Mouse (Mus musculus) small intestine, adult 2 months (tissue): ENCODE results near the gene Meis2.

Experiments used
- CTCF ChIP-seq: fragments of 200-500 bp; IDR thresholded peaks from 2 replicates; pipeline ENCODE4 v1.5.1; 2012; ENCODE audit warnings: low read depth, mild to moderate bottlenecking, control low read depth, inconsistent platforms, low read length, moderate library complexity, mixed read lengths; ENCODE audit not compliant: insufficient replicate concordance, insufficient read length; ENCODE audit errors: extremely low read depth
- POLR2A ChIP-seq: fragments of 200-500 bp; IDR thresholded peaks from 2 replicates; pipeline ENCODE4 v1.6.1; 2012; ENCODE audit warnings: low read depth, mild to moderate bottlenecking, control low read depth, inconsistent platforms, low read length, moderate library complexity

DNA sequence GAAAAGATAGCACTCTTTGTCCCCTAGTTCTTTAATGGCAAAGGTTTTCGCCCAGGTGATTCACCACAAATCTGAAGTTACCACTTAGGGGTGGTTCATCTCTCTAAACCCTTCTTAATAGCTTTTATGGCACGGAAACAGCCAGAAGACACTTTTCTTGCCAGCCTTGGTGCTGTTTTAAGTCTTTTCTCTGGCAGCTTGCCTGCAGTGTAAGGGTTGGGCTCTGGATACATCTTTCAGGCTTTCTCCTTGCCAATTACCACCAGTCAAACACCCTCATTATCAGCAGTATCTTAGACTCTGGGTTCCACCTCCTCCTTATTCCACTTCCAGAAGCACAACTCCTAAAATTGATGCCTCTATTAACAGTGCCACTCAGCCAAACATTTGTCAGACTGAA, 229.6 kb downstream of the Meis2 start:
- TF ChIP-seq CTCF (no peak), POLR2A (no peak)
